ENCODE assay signal across 25 mouse cellular contexts in the genomic region with DNA sequence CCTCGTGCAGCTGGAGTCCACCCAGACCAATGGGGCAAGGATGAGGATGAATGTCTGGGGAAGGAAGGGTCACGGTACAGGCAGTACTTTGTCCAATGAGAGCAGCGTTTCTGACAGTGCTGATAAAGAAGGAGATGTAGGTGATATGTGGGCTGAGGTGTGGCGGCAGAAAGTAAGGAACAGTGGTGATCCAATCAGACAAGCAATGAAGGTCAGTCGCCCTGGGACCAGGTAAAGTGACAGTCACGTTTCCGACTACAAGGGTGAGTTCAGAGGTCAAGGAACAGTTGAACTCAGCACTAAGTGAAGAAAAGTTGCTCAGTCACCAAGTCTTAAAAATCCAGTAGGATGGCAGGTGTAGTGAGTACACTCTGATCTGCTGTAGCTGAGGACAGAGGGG. TPM values are rescaled to one million over a fixed set of nuclear protein-coding genes. Genes with fewer than 3 reads are reported as not detected.
DNase-seq lines count a peak whose midpoint lies in the region; ATAC-seq lines count a peak whose summit lies in the region.
"Had no signal": no experiment of that assay in that cellular context is flagged by ENCODE, and none has a peak within 500 bp of the region (broad histone marks: within the 10 kb centered on the region; RNA-seq: fewer than 3 reads in every experiment).

No protein-coding gene starts in this region.

- H3K27me3 ChIP-seq in kidney, embryonic 16.5 days (ENCODE audit: insufficient read depth, low read length) = no peaks in the 10 kb centered on the region
- H3K27me3 ChIP-seq in kidney, embryonic 14.5 days (ENCODE audit: control insufficient read depth, insufficient read depth, low read length) = no peaks in the 10 kb centered on the region
- H3K27me3 ChIP-seq: CH12.LX; embryonic facial prominence, embryonic 13.5 days; forebrain, embryonic 12.5 days; forebrain, embryonic 15.5 days; hindbrain, embryonic 12.5 days; hindbrain, embryonic 15.5 days had no signal

- H3K4me3 ChIP-seq in kidney, embryonic 16.5 days (ENCODE audit: low read length) = no peak overlapping the region
- H3K4me3 ChIP-seq in kidney, embryonic 14.5 days (ENCODE audit: low read length) = no peak overlapping the region
- H3K4me3 ChIP-seq: embryonic facial prominence, embryonic 10.5 days; embryonic facial prominence, embryonic 13.5 days; erythroblast, embryonic 14.5 days; forebrain, embryonic 12.5 days; forebrain, embryonic 15.5 days; hindbrain, embryonic 12.5 days; hindbrain, embryonic 15.5 days had no signal

- WGBS in kidney, embryonic 16.5 days = 78% methylated on average over 7 of the region's 7 CpGs
- 69% methylated on average over 7 of the region's 7 CpGs for WGBS in kidney, embryonic 14.5 days

- H3K36me3 ChIP-seq in kidney, embryonic 16.5 days (ENCODE audit: insufficient read depth, low read length) = no peaks in the 10 kb centered on the region
- H3K36me3 ChIP-seq in kidney, embryonic 14.5 days (ENCODE audit: control insufficient read depth, insufficient read depth, low read length) = no peaks in the 10 kb centered on the region
- H3K36me3 ChIP-seq: embryonic facial prominence, embryonic 10.5 days; embryonic facial prominence, embryonic 13.5 days; forebrain, embryonic 12.5 days; forebrain, embryonic 15.5 days; G1E; hindbrain, embryonic 12.5 days; hindbrain, embryonic 15.5 days had no signal

- H3K4me2 ChIP-seq in kidney, embryonic 16.5 days (replicated peaks; ENCODE audit: low read depth, low read length) = no peak overlapping the region
- H3K4me2 ChIP-seq in kidney, embryonic 14.5 days (replicated peaks; ENCODE audit: low read depth, low read length) = no peak overlapping the region
- H3K4me2 ChIP-seq: embryonic facial prominence, embryonic 13.5 days; forebrain, embryonic 12.5 days; forebrain, embryonic 15.5 days; heart, embryonic 11.5 days; hindbrain, embryonic 12.5 days; hindbrain, embryonic 15.5 days had no signal

- H3K9ac ChIP-seq in kidney, embryonic 16.5 days (replicated peaks; ENCODE audit: low read length) = no peak overlapping the region
- no peak overlapping the region for H3K9ac ChIP-seq in kidney, embryonic 14.5 days (ENCODE audit: low read depth, low read length)
- H3K9ac ChIP-seq: embryonic facial prominence, embryonic 13.5 days; forebrain, embryonic 12.5 days; forebrain, embryonic 15.5 days; hindbrain, embryonic 12.5 days; hindbrain, embryonic 15.5 days had no signal

- no peak overlapping the region for H3K27ac ChIP-seq in kidney, embryonic 16.5 days (ENCODE audit: low read length)
- H3K27ac ChIP-seq in kidney, embryonic 14.5 days (ENCODE audit: low read depth, low read length) = no peak overlapping the region
- H3K27ac ChIP-seq: embryonic facial prominence, embryonic 10.5 days; embryonic facial prominence, embryonic 13.5 days; forebrain, embryonic 12.5 days; forebrain, embryonic 15.5 days; hindbrain, embryonic 12.5 days; hindbrain, embryonic 15.5 days had no signal

- H3K4me1 ChIP-seq in kidney, embryonic 16.5 days (ENCODE audit: insufficient read depth, low read length) = peaks cover 16% of the 10 kb centered on the region
- H3K4me1 ChIP-seq in kidney, embryonic 14.5 days (ENCODE audit: control insufficient read depth, insufficient read depth, low read length) = peaks cover 12% of the 10 kb centered on the region
- H3K4me1 ChIP-seq: embryonic facial prominence, embryonic 13.5 days; forebrain, embryonic 12.5 days; forebrain, embryonic 15.5 days; hindbrain, embryonic 12.5 days; hindbrain, embryonic 15.5 days had no signal

- ATAC-seq in kidney, embryonic 16.5 days (ENCODE audit: low FRiP score, low TSS enrichment) = no peak
- no peak for ATAC-seq in kidney, embryonic 14.5 days (ENCODE audit: low FRiP score, low TSS enrichment)
- ATAC-seq: forebrain, embryonic 15.5 days had no signal

- no peaks in the 10 kb centered on the region for H3K9me3 ChIP-seq in kidney, embryonic 16.5 days (ENCODE audit: low read length)
- H3K9me3 ChIP-seq in kidney, embryonic 14.5 days (ENCODE audit: control insufficient read depth, low read length) = 0 out of 2 replicates have a peak, but pooled peaks cover 3% of the 10 kb centered on the region
- H3K9me3 ChIP-seq: embryonic facial prominence, embryonic 10.5 days; embryonic facial prominence, embryonic 13.5 days; forebrain, embryonic 12.5 days; forebrain, embryonic 15.5 days; G1E had no signal

- DNase-seq in cerebellum, adult 9-10 months = peak; percentile 47
- DNase-seq in cerebellum, postnatal 10 days = no peak
- peak; percentile 3 for DNase-seq in kidney, adult 18-20 months
- DNase-seq in kidney, postnatal 36 days = peak; percentile 4 to 13
- DNase-seq in ovary, postnatal 36 days (ENCODE audit: low spot score) = no peak
- DNase-seq: adrenal gland, adult 2 months; adrenal gland, postnatal 14 days; B cell, adult 2 months; cerebellum, adult 11 months; cerebellum, adult 9-11 months; cerebellum, postnatal 36 days; embryo, embryonic 11 days; gastrocnemius, postnatal 25 days had no signal

RNA-seq across cellular contexts. Expression of a gene that starts 29.5 kb away (rescaled TPM):
- 13.0 and 14.0 TPM in 2 replicates for polyA plus RNA-seq in kidney, embryonic 16.5 days (2015; fragmentation: Nextera tagmentation; extraction: Ambion mirVana)
- polyA plus RNA-seq in kidney, embryonic 14.5 days (2014; fragmentation: Nextera tagmentation; extraction: Ambion mirVana) = 8.3 and 14.3 TPM in 2 replicates

RNA-seq across cellular contexts. Expression of a gene that starts 51.3 kb away (rescaled TPM):
- 77.5 and 79.1 TPM in 2 replicates for polyA plus RNA-seq in kidney, embryonic 16.5 days (2015; fragmentation: Nextera tagmentation; extraction: Ambion mirVana)
- polyA plus RNA-seq in kidney, embryonic 14.5 days (2014; fragmentation: Nextera tagmentation; extraction: Ambion mirVana) = 49.4 and 78.2 TPM in 2 replicates

Comparison
In these comparisons a context has a peak if more than half of its experiments do, and no peak if none do; other contexts are left out.
1. DNase-seq: peak in cerebellum, adult 9-10 months (single experiment), kidney, adult 18-20 months (single experiment) and kidney, postnatal 36 days (2 of 2); none in cerebellum, postnatal 10 days (0 of 2) and ovary, postnatal 36 days (single experiment).